Mouse (Mus musculus): Measurements from ENCODE around the gene St7l. TPM values are rescaled to one million over a fixed set of nuclear protein-coding genes. Genes with fewer than 3 reads are reported as not detected.

St7l gene
- 30.4 and 31.4 TPM in 2 replicates for polyA plus RNA-seq (2021; fragmentation: Nextera tagmentation)
- long read RNA-seq, experiment 1, full-length matches to known transcripts: 43 of 56 reads
- long read RNA-seq, experiment 1, partial matches to known transcripts: 4 of 56 reads
- long read RNA-seq, experiment 1, other reads (novel, unspliced or antisense): 9 of 56 reads
- long read RNA-seq, experiment 2, full-length matches to known transcripts: 154 of 180 reads
- long read RNA-seq, experiment 2, partial matches to known transcripts: 2 of 180 reads
- long read RNA-seq, experiment 2, other reads (novel, unspliced or antisense): 24 of 180 reads

DNA sequence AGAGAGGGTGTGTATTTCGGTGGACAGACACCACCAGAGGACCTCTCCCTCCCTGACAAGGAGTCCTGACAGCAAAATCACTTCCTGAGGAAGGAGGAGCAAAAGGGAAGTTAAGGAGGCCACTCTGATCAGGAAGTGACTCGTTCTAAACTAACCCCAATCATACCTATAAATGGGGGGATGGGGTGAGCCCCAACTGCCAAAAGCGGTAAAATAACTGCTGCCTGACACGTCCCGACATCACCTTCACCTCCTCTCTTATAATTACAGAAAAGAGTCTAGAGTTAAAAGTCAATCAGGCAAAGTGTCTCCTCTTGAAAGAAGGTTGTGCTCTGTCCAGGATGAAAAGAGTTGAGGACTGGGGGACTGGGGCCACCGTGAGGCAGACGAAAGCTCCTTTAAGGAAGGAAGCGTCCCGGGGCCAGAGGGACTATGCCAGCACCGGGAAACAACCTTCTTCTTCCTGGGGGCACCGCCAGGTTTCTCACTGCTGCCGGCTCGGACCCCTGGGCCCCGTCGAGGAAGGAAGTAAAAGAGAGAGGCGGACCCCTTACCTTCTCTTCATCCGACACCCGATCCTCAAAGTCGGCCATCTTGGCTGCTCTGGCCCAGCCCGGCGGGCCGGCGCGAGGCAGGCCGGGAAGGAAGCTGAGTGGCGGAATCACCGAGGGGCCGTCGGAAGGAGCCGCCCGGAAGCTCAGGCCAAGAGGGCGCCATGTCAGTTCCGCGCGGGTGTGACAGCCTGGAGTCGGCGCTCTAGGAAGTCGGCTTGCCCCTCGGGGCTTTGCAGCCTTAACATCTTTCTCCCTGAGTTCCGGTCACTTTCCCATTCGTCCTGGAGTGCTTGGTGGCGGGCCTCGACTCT is at the start of gene St7l, which contains the start of gene Capza1:
Gene St7l, plus strand, starts transcription at position 220 of the 865 bp plus-strand sequence.
Gene Capza1, minus strand, starts transcription at position 720 of the 865 bp plus-strand sequence.

DNA sequence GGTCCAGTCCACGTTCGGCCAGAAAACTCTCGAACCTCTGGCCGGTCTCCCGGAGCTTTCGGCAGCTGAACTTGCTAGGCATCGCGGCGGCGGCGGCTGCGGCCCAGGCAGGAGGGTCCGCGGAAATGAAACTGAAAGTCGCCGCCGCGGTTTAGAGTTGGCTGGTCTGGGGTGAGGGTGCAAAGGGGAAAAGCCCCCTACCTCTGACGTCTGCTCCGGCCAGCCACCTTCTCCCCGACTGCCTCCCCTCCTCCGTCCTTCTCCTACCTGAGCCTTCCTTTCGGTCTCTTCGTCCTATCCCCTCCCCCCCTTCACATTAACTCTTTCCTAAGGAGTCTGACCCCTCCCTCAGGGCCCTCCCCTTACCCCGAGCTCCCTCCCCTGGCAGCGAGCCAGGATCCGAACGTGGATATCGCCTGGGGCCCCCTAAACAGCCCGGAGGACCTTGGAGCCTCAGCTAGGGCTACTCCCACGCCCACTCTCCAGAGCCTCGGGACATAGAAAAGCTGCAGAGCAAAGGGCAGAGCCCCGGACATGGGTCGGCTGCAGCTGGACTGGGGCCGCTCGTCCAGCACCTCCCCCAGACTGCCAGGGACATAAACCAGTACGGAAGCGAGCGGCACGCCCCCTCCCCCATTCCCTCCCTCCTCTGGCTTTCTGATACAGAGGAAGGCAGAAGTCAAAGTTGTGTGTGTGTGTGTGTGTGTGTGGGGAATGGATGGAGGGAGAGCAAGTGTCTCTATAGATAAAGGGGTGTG is 45.6 kb upstream of the St7l start, which contains the start of gene Mov10:
Gene Mov10, minus strand, starts transcription at position 573 of the 758 bp plus-strand sequence.

DNA sequence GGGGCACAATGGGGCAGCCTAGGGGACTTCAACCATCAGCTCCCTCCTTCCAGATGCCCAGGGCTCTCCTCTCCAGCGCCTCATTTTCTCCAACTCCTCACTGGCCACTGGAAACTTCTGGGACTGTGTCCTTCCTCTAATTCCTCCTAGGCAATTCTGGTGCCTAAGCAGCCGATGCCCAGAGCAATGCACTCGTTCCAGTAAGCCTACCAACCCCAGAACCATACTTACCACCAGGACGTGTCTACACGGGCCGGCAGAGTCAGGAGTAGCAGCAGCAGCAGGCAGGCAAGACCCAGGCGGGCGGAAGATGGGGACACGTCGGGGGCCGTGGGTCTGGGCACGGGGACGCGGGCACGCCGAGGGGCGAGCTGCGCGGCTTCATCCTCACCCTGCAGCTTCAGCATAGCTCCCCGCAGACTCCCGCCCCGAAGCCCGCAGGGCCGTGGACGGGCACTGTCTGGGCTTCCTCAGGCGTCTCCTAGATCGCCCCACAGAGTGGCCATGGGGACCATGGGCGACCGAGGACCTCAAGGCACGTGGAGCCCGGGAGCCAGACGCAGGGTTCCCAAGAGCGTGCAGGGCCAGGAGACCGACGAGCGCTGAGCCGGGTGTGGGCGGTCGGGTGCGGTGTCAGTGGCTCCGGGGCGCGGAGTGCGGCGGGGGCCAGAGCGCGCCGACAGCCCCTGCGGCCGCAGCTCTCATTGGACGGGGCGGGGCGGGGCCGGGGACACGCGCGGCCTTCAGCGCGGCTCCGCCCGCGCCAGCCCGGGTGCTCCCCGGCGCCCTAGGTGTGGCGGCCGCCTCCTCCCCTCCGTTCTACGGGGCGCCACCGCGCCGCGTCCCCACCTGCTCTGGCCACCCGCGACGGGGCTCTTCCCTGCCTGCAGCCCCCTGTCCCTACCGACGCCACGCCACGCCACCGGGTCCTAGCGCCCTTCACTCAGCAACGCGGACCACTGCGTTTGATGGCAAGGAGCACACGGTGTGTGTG is 97.6 kb downstream of the St7l start, which contains the start of gene Wnt2b:
Gene Wnt2b, minus strand, starts transcription at position 856 of the 994 bp plus-strand sequence.

Other genes with a start within 250 kb of the St7l start
- gene Slc16a1, start 225.3 kb upstream of the St7l start, polyA plus RNA-seq (2021; fragmentation: Nextera tagmentation): 8.1 and 9.1 TPM in 2 replicates
- gene Ppm1j, start 82.9 kb upstream of the St7l start, polyA plus RNA-seq (2021; fragmentation: Nextera tagmentation): 0.29 and 0.64 TPM in 2 replicates
- not detected in 2 replicates for gene Fam19a3, start 82.2 kb upstream of the St7l start, polyA plus RNA-seq (2021; fragmentation: Nextera tagmentation)
- gene Rhoc, start 75.6 kb upstream of the St7l start, polyA plus RNA-seq (2021; fragmentation: Nextera tagmentation): 20.0 and 24.7 TPM in 2 replicates
- 1.4 and 1.7 TPM in 2 replicates for gene Mov10, start 45.4 kb upstream of the St7l start, polyA plus RNA-seq (2021; fragmentation: Nextera tagmentation)
- 24.0 and 25.2 TPM in 2 replicates for gene Capza1, start 500 bp downstream of the St7l start, polyA plus RNA-seq (2021; fragmentation: Nextera tagmentation)
- gene Wnt2b, start 97.9 kb downstream of the St7l start, polyA plus RNA-seq (2021; fragmentation: Nextera tagmentation): 0.19 TPM in 2 replicates
- 5.9 and 8.6 TPM in 2 replicates for gene Cttnbp2nl, start 189.1 kb downstream of the St7l start, polyA plus RNA-seq (2021; fragmentation: Nextera tagmentation)
- not detected in 2 replicates for gene 4930564D02Rik, start 202.8 kb downstream of the St7l start, polyA plus RNA-seq (2021; fragmentation: Nextera tagmentation)